Mouse (Mus musculus) lung, postnatal 14 days (tissue): ENCODE data around the gene Rasl10b.
A peak's percentile ranks its signal among the peaks of the same experiment; 100 is the strongest.

Experiments
- DNase-seq: peaks from one replicate; pipeline ENCODE4 v3.0.0; 2021

The Rasl10b gene

GRCm38 (mm10) chr11:83409087-83409754 lies at the start of gene Rasl10b:
TSS of gene Rasl10b (plus strand) at chr11:83409137.
- DNase-seq, result peak; percentile 17

GRCm38 (mm10) chr11:83364656-83365055 lies 44.3 kb upstream of the Rasl10b start:
- DNase-seq, result no peak

- DNase-seq, result no peak
Measured at GRCm38 (mm10) chr11:83371267-83371666, 37.7 kb upstream of the Rasl10b start.

- DNase-seq, result no peak
Measured at GRCm38 (mm10) chr11:83379745-83380341, 29.1 kb upstream of the Rasl10b start.

GRCm38 (mm10) chr11:83382876-83383531 lies 25.9 kb upstream of the Rasl10b start:
- DNase-seq, result no peak

GRCm38 (mm10) chr11:83383532-83383887 lies 25.4 kb upstream of the Rasl10b start:
- no peak for DNase-seq

- no peak for DNase-seq
Measured at GRCm38 (mm10) chr11:83393062-83393461, 15.9 kb upstream of the Rasl10b start.

GRCm38 (mm10) chr11:83394802-83395439 lies 14.0 kb upstream of the Rasl10b start:
- DNase-seq, result no peak

GRCm38 (mm10) chr11:83397626-83398025 lies 11.3 kb upstream of the Rasl10b start:
- peak; percentile 9 for DNase-seq

GRCm38 (mm10) chr11:83398724-83399123 lies 10.2 kb upstream of the Rasl10b start:
- no peak for DNase-seq

GRCm38 (mm10) chr11:83403787-83404186 lies 5.2 kb upstream of the Rasl10b start:
- DNase-seq, result no peak

- no peak for DNase-seq
Measured at GRCm38 (mm10) chr11:83406391-83406790, 2.5 kb upstream of the Rasl10b start.

GRCm38 (mm10) chr11:83408242-83408641 lies 695 bp upstream of the Rasl10b start:
- no peak for DNase-seq

GRCm38 (mm10) chr11:83409792-83410291 lies 905 bp downstream of the Rasl10b start:
- no peak for DNase-seq

- no peak for DNase-seq
Measured at GRCm38 (mm10) chr11:83410510-83410909, 1.6 kb downstream of the Rasl10b start.

- DNase-seq, result peak; percentile 78
Measured at GRCm38 (mm10) chr11:83417080-83417479, 8.1 kb downstream of the Rasl10b start.

- DNase-seq, result no peak
Measured at GRCm38 (mm10) chr11:83417708-83418107, 8.8 kb downstream of the Rasl10b start.

GRCm38 (mm10) chr11:83418566-83418965 lies 9.6 kb downstream of the Rasl10b start:
- DNase-seq, result no peak

GRCm38 (mm10) chr11:83420338-83420737 lies 11.4 kb downstream of the Rasl10b start:
- DNase-seq, result no peak

- peak; percentile 85 for DNase-seq
Measured at GRCm38 (mm10) chr11:83421305-83421704, 12.4 kb downstream of the Rasl10b start.

- DNase-seq, result peak; percentile 77
Measured at GRCm38 (mm10) chr11:83424681-83425080, 15.7 kb downstream of the Rasl10b start.

GRCm38 (mm10) chr11:83426964-83427363 lies 18.0 kb downstream of the Rasl10b start:
- DNase-seq, result peak; percentile 30

GRCm38 (mm10) chr11:83429355-83429754 lies 20.4 kb downstream of the Rasl10b start, which contains the start of gene Gas2l2:
TSS of gene Gas2l2 (minus strand) at chr11:83429455.
- DNase-seq, result no peak
